Mouse (Mus musculus): ENCODE data around the gene Gdf5.
A peak's percentile ranks its signal among the peaks of the same experiment; 100 is the strongest.
"Not testable (repeated sequence)": the region's sequence is repeated elsewhere in the genome, so short reads cannot be mapped to it uniquely, and the experiment has no call there.

Gdf5 gene

GRCm38 (mm10) chr2:155941697-155942442 is 3.3 kb downstream of the Gdf5 start:
- DNase-seq (ENCODE audit: low read depth in 1 of 2, low spot score in 2 of 2) = no peak

DNA sequence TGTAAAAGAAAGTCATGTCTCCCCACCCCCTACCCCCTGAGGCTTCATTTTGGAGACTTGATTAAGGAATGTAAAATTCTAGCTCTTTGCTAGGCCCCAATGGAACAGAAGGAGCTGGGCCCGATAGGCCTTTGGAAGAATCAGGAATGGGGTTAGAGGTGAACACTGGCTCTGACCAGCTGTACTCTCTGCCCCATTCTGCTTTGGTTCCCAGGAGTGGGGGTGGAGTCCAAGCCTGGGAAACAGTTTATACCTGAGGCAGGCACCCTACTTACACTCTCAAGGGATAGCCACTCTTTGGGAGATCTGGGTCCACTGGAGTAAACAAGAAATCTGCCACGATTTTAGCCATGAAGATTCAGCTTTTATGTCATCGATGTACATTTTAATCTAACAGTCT is 4.5 kb downstream of the Gdf5 start, which contains the start of gene Gm15557:
Gm15557 (plus strand) TSS at position 48 of the 400 bp plus-strand sequence.
- no peak for DNase-seq (ENCODE audit: low read depth in 1 of 2, low spot score in 2 of 2)

- DNase-seq (ENCODE audit: low read depth in 1 of 2, low spot score in 2 of 2) = no peak
Measured at GRCm38 (mm10) chr2:155939897-155940529, 5.2 kb downstream of the Gdf5 start.

- peak; percentile 73 to 81 for DNase-seq (ENCODE audit: low read depth in 1 of 2, low spot score in 2 of 2)
Measured at GRCm38 (mm10) chr2:155929531-155930442, 15.4 kb downstream of the Gdf5 start, which contains the start of gene Uqcc1. Uqcc1 (minus strand) TSS chr2:155930310.

DNA sequence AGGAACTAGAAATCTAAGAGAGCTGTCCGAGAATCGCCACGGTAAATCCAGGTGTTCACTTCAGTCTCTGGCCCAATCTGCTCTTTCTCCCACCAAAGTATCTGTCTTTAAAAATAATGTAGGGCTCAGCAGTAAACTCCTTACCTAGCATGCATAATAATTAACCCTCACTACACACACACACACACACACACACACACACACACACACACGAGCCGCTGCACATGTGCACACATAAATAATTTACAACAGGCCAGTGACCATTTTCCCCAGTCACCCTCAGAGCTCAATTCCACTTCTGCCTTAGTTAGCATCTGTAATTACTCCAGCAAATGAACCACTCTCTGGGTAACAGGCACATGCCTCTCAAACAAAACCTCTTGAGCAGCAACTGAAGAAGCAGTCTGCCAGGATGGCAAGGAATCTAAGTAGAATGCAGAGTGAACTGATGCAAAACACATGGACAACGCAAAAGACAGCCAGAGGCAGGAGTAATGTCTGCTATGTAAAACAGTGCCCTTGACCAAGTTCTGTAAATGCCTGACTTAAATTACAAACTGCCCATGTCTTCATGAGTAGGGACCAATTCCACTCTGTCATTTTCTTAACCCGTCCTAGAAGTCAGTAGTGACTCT is 16.3 kb downstream of the Gdf5 start:
- no peak for DNase-seq (ENCODE audit: low read depth in 1 of 2, low spot score in 2 of 2)

DNA sequence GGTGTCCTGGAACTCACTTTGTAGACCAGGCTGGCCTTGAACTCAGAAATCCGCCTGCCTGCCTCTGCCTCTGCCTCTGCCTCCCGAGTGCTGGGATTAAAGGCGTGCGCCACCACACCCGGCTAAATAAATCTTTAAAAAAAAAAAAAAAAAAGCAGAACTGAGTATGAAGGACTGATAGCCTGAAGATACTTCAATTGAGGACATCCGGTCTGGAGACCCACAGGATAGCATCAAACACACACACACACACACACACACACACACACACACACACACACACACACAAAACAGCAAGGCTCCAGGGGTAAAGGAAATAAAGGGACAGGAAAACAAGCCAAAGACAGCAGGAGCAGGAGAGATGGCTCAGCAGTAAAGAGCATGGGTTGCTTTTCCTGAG is 20.0 kb downstream of the Gdf5 start:
- DNase-seq (ENCODE audit: low read depth in 1 of 2, low spot score in 2 of 2) = not testable (repeated sequence)

GRCm38 (mm10) chr2:155923143-155923542 is 22.0 kb downstream of the Gdf5 start:
- DNase-seq (ENCODE audit: low read depth in 1 of 2, low spot score in 2 of 2) = no peak

DNA sequence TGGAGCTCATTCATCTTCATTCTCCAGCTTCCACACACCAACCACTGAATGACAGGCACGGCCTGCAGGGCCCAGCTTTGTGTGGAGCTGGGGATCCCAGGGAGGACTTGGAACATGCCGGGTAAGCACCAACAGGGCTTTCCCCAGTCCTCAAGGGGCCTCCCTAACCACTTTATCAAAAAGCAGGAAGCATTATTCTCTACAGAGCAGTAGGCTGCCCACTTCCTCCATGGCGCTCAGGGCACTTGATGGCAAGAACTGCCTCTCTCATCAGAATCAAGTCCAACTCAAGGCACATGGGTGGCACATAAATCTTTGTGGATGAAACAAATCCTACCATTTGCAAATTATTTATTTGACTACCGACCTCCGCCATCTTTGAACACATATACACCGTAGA is 30.5 kb downstream of the Gdf5 start:
- no peak for DNase-seq (ENCODE audit: low read depth in 1 of 2, low spot score in 2 of 2)

GRCm38 (mm10) chr2:155903632-155904008 is 41.5 kb downstream of the Gdf5 start:
- DNase-seq (ENCODE audit: low read depth in 1 of 2, low spot score in 2 of 2) = no peak

DNA sequence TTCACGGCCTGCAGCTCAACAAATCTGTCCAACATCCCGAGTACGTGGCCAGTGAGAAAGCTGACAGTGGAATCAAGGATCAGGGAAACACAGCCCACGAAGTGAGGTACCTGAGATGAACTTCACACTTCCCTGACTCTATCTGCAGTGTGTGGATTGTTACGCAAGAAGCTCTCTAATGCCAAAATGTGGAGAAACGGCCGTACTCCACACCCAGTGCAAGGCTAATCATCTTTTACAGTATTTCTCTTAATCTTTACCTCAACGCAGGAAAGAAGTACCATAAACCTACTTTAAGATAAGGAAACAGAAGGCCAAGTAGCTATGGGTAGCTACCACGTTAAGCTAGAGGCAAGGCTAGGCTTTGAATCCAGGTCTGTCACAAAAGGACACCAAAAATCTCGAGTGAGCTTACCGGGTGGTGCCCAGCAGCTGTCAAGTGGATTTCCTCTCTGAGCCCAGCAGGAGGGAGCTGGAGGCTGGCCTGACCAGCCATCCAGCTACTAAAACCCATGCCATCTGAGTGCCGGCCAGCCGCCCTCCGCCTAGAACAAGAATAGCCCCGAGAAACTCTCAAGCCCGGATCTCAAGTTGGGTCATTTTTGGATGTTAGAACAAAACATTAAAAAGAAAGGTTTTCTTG is 42.1 kb downstream of the Gdf5 start:
- no peak for DNase-seq (ENCODE audit: low read depth in 1 of 2, low spot score in 2 of 2)

DNA sequence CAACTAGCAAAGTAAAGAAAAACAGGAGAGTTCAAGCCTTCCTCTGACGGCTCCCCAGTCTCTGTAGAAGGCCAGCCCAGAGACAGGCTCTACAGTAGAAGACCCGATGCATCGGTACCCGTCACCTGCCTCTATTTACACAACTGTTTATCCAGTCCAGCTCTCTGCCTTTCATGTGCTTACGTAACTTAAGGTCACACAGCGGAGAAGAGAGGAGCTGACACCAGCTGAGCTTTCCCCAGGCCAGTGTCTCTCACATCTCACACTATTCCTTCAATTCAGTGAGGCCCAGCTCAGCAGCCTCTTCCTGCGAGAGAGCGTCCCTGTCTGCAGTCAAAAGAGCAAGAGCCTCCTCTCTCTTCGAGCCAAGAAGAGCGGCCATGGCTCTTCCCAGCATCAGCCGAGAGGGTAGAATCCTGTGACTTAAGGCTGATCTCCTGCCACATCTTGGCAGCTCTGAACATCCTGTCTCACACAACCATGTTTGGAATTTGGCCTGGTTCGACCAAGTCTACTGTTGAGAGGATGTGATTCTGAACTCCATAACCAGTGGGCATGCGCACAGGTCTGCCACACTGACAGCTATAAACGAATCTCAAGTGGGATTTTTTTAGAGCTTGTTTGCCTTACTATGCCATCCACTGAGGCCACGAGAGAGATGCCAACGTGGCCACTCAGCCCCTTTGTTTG is 50.0 kb downstream of the Gdf5 start:
- DNase-seq (ENCODE audit: low read depth in 1 of 2, low spot score in 2 of 2) = no peak

GRCm38 (mm10) chr2:155894307-155895045 is 50.7 kb downstream of the Gdf5 start:
- DNase-seq (ENCODE audit: low read depth in 1 of 2, low spot score in 2 of 2) = no peak
